ENCODE assay signal across 8 mouse cellular contexts in the genomic region with DNA sequence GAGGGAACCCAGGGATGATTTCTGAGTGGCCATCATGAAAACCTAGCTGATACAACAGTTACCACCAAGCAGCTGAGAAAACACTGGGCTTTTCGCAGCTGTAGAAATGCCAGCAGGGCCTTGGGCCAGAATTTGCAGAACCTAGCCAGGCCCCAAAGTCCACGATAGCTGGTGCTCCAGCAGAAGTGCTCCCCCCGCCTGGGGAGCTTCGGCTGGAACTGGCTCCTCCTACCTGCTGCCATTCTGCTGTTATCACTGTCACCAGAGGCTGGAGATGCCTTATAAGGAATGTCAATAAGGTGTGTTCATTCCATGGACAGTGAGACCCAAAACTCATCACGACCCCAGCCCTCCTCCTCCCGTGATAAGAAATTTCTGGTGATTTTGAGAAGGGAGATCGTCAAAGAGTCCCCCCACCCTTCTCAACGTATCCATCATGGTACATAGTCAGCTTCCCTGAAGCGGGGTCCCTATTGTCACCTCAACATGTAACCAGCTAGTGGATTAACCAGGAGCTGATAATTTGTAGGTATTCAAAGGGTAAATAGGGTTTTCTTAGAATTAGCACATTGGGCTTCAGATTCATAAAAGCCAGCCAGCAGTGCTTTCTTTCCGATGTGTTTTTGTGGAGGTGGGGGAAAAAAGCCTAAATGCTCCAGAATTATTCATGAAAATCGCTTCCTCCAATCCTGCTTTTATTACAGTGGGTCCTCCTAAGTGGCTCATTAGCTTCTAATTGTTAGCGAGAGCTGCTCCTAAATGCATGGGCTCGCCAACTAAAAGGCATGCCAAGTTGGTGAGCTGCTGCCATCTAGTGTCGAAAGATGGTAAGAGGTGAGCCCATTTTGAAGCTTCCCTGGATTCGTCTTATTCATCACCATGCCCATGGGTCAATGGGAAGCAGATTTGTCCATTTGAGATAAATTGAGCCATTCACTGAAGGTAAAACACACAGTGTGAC. TPM values are rescaled to one million over a fixed set of nuclear protein-coding genes. Genes with fewer than 3 reads are reported as not detected.
DNase-seq lines count a peak whose midpoint lies in the region; ATAC-seq and TF ChIP-seq lines count a peak whose summit lies in the region.

No protein-coding gene starts in this region.

- ATAC-seq in megakaryocyte-erythroid progenitor cell, adult 5-6 weeks (replicated peaks; ENCODE audit: low FRiP score, low TSS enrichment, poor library complexity, severe bottlenecking): peak; percentile 82

- intact Hi-C loops in gastrocnemius, adult 2 months (cut with DNase I): loop anchor here (1.0 to 2.0 kb wide), 2 partner anchors 48 to 168 kb away; no protein-coding TSS in a partner anchor

- peak; percentile 86 for DNase-seq in adipocyte (ENCODE audit: low spot score)
- DNase-seq in cerebellum, postnatal 4 days (ENCODE audit: low spot score in 2 of 2): peak; percentile 52 to 84
- DNase-seq in gastrocnemius, adult 2 months: peak; percentile 67
- DNase-seq in hindlimb bud, embryonic 11.5 days (ENCODE audit: extremely low spot score, low read depth, low spot score): peak; percentile 72
- peak; percentile 48 to 77 for DNase-seq in left cerebral cortex, adult 8-10 months (ENCODE audit: low spot score in 2 of 2)
- peak; percentile 86 to 89 for DNase-seq in right cerebral cortex, postnatal 10 days (ENCODE audit: low spot score in 2 of 2)
- DNase-seq in urinary bladder, postnatal 36 days (ENCODE audit: low spot score in 2 of 2): peak; percentile 69 to 78

- H3K4me3 ChIP-seq in gastrocnemius, adult 2 months: peak overlapping the region; percentile 60

- TF ChIP-seq CTCF in gastrocnemius, adult 2 months (IDR thresholded peaks at IDR 0.05): peak; percentile 92

- no peak overlapping the region for H3K27ac ChIP-seq in gastrocnemius, adult 2 months

RNA-seq across cellular contexts. Expression of gene Armh2, which starts 54.0 kb away (rescaled TPM):
- not detected for total RNA-seq in gastrocnemius, adult 2 months (2021)
- total RNA-seq in left cerebral cortex, adult 8-10 months (2022): not detected
- total RNA-seq in megakaryocyte-erythroid progenitor cell, adult 5-6 weeks (2014; fragmentation: Nextera tagmentation): not detected in 2 replicates
- total RNA-seq in megakaryocyte-erythroid progenitor cell, adult 5-6 weeks (2017): 2.1 TPM in 1 of 2 replicates, not detected in the other
